Mouse (Mus musculus) urinary bladder, postnatal 25 days (tissue): Measurements from ENCODE around the gene Slc22a4.
"Not testable (repeated sequence)": the region's sequence is repeated elsewhere in the genome, so short reads cannot be mapped to it uniquely, and the experiment has no call there.

Experiments used
- DNase-seq: peaks from one replicate; pipeline ENCODE4 v3.0.0; 2022; ENCODE audit warnings: low spot score

Gene Slc22a4

DNA sequence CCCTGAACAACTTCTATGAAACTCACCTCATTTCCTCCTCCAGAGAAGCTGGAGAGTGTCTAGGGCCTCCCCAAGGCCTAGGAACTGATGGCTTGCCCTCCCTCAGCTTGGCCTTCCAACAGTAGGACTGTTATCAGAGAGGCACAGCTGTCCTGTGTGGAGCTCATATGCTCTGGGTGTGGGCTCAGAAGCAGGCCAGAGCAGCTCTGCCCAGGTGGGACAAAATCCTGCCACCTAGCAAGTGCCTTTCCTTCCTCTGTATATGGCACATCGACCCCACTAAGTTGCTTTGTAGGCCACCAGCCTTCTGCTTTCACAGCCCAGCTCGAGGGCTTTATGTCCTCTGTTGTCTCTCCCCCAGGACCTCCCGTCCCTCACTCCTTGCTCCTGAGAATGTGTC lies 23.2 kb downstream of the Slc22a4 start:
- no peak for DNase-seq

DNA sequence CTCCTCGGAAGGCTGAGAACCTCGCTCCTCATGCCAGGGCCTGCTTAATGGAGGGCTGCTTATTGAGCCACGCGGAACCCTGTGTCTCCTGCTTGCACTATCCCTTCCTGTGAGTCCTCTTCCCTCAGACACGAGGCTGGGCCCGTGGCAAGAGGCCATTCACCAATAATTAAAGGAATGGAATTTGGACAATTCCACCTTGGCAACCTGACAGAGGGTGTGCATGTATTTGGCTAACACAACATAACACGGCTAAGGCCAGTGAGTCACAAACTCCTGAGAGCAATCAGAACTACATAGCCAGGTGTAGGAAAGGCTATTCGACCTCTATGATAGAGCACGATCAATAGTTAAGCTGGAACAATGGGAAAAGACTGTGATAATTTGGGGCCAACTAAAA lies 23.7 kb downstream of the Slc22a4 start:
- DNase-seq: peak; percentile 39

DNA sequence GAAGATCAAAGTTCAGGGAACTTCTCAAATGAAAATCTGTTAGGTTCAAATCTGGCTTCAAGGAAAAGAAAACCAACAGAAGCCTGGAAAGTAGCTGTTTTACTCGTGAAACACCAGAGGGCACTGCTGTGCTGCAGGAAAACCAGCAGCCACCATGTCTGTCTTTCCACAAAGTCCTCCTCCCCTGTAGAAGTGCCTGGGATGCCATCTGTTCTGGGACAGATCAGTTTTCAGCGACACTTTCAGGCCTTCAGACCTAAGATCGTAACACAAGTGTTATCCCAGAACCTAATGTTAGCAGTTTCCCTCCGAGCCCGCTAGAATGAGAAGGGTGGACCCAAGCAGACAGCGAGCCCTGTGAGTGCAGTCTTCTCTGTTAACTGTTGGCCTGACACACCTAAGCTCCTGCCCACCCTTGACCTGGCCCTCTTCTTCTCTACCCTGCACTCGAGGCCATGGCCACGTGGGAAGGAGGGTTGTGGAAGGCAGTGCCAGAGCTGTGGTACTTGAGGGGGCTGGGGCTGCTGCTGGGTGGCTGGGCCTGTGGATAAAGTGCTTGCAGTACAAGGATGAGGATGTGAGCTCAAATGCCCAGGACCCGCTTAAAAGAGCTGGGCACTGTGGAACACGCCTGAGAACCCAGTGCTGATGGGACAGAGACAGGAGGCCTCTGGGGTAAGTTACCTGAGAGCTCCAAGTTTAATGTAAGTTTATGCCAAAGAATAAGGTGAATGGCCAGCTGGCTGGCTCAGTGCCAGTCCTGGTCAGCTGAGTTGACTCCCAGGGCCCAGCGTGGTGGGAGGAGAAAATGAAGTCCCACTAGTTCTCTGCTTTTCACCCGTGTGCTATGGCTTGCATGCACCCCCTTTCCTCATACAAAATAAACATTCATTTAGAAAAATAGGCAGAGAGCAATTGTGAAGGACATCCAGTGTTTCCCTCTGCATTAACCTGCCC lies 24.9 kb downstream of the Slc22a4 start:
- DNase-seq: peak; percentile 64

DNA sequence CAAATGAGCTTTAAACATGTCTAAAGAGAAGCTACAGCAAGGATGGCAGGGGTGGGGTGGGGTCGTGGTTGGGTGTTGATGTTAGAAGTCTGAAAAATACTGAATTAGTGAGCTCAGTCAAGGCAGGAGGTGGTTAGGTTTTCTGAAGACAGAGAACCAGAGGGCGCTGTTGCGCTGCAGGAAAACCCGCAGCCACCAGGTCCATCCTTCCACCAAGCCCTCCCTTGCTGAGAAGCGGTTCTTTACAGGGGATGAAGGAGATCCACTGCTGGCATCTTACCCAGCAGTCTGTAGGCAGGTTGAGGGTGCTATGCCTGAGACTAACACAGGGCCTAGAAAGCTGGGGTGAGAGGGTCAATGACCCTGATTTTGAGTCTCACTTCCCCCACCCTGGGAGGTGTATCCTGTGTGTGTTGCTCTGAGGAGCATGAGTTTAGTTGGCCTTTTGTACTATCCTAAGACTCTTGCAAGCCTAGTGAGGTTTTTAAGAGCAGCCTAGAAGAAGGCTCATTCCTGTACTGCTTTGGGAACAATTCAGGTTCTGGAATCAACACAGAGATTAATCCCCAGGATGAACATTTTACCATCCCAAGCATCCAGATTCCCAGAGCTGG lies 25.6 kb downstream of the Slc22a4 start:
- peak; percentile 67 for DNase-seq

DNA sequence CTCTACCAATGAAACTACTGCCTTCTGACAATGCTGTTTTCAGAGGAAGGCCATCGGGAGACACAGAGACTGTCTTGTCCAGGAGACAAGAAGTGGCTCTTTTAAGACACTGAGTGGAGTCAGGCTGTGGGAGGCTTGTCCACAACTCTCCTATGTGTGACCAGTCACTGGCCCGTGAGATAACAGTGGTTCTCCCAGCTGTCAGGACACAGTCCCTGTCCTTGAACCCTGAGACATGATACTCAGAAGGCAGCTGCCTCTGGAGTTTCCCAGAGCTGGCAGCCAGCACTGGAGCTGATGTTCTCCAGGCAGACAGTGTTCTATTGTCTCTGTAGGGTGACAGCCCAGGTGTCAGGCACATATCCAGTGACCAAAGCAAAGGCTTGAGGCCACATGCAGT lies 30.2 kb downstream of the Slc22a4 start:
- no peak for DNase-seq

DNA sequence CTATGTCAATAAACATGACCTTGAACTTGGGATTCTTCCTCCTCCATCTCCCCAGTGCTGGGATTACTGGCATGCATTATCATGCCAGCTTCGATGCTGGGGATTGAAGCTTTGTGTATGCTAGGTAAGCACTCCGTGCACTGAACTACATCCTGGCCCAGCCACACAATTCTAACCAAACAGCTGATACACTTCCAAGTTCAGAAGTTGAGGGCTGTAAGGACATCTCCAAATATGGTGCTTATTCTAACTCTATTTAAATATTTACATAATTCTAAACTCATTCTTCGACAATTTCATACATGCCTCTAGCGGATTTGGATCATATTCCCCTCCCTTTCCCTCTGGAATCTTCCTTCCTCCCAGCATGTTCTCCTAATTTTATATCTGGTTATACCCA lies 35.6 kb downstream of the Slc22a4 start:
- DNase-seq: no peak

DNA sequence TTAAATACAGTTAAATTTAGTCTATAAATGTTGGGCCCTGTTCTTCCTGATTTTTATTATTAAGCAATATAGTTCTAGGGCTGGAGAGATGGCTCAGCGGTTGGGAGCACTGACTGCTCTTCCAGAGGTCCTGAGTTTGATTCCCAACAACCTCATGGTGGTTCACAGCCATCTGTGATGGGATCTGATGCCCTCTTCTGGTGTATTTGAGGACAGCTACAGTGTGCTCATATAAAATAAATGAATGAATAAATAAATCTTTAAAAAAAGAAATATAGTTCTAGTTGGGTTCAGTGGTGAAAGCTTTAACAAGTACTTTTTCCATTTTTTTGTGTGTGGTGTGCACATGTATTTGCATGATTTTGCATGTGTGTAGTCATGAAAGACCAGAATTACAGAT lies 38.7 kb downstream of the Slc22a4 start:
- no peak for DNase-seq

DNA sequence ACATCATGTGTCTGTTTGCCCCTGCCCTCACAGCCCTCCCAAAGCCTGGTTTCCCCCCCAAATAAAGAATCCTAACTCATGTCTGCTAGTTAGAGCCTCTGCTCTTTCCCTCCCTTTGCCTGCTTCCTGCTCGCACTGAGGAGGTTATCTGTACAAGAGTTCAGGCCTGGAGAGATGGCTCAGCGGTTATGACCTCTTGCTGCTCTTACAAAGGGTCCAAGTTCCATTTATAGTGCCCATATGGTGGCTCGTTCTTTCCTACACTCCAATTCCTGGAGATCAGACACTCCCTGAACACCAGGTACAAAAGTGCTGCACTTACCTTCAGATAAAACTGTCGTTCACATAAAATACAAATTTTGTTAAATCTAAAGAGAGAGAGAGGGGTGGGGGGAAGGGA lies 39.8 kb downstream of the Slc22a4 start:
- no peak for DNase-seq

DNA sequence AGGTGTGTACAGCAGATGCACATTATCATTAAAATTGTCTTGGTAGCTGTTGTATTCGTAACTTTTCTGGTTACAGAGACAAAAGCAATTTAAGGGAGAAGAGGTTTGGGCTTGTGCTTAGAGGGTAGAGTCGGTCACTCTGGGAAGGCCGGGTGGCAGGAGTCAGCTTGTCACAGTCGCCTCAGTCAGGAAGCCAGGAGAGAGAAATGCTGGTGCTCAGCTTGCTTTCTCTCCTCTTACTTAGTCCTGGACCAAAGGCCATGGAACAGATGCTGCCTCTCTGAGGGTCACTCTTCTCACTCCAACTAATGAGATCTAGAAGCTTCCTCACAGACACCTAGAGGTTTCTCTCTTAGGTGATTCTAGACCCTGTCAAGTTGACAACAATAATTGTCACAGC lies 46.5 kb downstream of the Slc22a4 start:
- no peak for DNase-seq

DNA sequence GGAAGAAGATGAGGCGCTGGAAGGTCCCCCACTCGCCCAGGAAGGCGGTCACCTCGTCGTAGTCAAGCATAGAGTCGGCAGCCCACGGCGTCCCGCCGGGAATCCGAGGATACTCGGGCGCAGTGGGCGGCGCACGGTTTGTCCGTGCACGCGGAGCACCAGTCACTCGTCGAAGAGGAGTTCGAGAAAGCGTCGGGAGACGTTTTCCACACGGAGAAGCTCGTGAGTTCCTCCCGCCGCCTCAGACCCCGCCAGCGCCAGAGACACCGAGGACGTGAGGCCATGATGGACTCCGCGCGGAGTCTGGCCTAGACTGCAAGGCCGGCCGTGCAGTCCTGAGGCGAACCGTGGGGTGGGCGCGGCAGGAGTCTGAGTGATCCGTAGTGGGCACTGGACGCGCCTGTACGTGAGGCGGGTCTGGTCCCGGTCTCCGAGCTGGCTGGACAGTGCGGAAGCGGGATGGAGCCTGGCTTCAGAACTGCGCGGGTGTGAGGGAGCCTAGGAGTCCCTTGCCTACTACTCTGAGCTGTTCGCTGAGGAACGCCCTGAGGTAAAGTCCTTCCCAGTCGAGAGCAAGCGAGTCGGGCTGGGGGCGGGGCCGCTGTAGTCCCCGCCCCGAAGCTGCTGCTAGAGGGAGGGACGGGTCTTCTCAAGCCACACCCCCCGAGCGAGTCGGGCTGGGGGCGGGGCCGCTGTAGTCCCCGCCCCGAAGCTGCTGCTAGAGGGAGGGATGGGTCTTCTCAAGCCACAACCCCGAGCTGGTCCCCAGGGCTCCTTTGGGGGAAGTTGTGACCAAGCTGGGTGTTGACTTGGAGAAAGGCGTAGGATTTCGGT lies 47.9 kb downstream of the Slc22a4 start, which contains the start of gene Slc22a21:
Slc22a21 (minus strand) TSS at position 545 of the 834 bp plus-strand sequence.
- peak; percentile 70 for DNase-seq

DNA sequence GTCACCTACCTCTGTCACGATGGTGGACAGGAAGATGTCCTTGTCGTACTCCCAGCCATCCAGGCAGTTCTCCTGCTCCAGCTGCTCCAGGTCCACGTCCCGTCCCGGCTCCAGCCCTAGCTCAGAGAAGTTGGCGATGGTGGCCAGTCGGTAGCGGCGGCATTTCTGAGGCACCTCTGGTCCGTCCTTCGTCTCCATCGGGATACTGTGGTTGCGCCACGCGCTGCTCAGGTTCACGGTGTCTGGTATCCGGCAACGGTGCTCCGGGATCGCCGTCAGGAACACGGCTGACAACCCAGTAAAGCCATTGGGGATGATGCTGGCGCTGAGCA lies 48.5 kb downstream of the Slc22a4 start:
- not testable (repeated sequence) for DNase-seq

DNA sequence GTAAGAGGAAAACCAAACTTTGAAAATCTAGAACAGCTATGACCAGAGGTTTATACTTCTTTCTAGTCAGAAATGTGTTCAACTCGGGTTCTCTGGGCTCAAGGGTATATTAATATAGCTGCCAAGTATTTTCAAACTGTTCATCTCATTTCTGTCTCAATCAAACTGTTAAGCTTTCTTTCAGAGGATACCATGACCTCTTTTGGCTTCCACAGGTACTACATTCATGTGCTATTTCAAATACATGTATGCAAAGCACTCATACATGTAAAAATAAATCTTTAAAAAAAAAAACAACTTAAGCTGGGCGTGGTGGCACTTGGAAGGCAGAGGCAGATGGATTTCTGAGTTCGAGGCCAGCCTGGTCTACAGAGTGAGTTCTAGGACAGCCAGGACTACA lies 50.2 kb downstream of the Slc22a4 start:
- DNase-seq: no peak

DNA sequence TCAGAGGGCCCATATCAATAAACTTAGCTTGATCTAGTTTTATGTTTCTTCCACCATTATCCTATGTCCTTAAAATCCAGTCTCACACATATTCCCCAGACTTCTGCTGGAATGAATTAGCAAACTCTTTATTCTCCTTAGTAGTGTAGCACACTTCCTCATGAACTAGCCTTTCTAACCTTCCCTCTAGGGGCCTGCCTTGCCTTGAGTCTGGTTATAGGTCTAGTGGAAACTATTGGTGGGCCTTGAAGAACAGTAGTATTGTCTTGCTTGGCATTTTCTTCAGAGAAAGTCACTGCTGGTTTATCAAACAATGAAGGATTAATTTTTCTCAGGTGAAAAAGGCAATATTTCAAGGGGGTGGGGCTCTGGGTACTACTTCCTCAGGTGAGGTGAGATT lies 52.3 kb downstream of the Slc22a4 start:
- DNase-seq: no peak

DNA sequence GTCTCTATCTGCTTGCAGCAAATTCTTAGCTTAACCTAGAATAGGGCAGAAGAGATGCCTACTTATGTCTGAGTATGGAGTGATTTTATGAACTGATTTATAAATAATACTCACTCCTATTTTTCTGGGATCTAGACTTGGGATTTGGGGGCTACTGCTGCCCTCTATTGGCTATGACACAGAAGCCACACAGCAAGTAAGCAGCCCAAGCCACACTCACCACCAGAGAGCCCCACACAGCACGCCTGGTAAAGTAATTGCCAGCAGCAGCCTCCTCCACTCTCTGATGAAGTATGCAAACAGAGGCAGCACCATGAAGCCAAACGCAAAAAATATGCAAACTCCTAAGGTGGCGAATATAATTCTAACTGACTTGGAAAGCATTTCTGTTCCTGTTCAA lies 68.9 kb downstream of the Slc22a4 start:
- no peak for DNase-seq

DNA sequence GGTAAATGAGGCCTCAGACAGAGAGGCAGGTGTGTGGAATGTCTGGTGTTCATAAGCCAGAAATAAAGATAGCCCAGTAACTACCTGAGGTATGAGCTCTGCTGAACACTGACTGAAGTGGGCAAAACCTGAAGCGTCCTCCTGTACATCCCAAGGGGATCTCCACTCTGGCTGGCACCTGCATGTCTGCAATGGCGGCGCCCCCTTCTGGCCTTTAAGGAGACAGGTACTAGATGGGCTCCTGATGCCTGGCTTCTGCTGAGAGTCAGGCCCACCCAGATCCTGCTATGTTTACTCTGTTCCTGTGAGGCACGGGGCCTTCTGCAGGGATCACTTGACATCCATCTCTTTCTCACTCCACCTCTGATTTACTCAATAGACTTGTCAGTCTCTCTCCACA lies 69.7 kb downstream of the Slc22a4 start:
- DNase-seq: peak; percentile 9

DNA sequence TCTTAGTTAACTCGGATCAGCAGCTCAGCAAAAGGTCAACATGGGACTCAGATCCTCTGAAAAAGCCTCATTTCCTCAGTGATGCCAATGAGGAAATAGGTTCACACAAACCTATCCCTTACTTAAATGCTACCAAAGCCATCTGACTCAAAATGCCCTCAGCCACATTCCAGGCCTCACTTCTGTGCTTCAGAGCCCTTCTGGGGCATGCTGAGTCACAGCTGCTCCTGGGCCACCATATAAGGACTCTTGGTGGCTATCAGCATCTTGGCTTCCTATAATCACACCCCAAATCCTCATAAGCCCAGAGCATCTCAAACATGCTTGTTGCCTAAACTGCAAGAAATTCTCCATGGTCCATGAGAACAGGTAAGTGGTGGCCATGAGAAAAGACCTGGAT lies 71.3 kb downstream of the Slc22a4 start:
- no peak for DNase-seq

DNA sequence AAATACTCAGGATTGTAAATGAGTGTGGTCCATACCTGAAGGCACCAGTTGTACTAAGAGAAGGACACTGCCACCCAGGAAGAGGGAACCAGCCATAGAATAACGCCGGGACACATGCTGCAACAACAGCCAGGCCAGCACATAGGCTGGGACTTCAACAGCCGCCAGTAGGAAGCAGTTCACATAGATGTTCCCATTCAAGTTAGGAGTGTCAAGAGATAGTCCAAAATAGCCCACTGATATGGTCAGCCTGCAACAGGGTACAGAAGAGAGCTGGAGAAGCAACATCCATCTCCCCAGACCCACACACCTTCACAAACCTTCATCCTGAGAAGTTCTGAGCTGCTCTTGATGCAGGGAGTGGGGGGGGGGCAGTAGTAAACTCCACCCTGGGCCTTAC lies 73.2 kb downstream of the Slc22a4 start:
- DNase-seq: no peak

DNA sequence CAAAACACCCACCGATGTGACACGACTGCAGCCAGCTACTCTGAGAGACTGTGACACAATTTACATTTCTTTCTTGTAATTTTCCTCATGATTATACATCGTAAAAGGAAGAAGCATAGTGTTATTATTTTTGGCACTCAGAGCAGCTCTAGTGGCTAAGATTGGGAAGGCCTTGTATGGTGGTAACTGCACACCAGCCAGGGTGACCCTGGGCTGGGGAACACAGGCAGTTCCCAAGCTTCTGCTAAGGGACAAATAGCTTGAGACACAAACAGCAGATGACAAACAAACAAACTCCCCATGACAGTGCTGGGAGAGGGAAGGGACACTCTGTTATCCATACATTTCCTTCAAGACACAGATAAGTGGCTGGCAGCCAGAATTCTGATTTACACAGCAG lies 77.8 kb downstream of the Slc22a4 start:
- DNase-seq: not testable (repeated sequence)
